Mouse (Mus musculus): ENCODE data around the gene Crkl. TPM values are rescaled to one million over a fixed set of nuclear protein-coding genes. Genes with fewer than 3 reads are reported as not detected.

Gene Crkl
- polyA plus RNA-seq, 1 experiment from 2014 or later = 104 TPM

DNA sequence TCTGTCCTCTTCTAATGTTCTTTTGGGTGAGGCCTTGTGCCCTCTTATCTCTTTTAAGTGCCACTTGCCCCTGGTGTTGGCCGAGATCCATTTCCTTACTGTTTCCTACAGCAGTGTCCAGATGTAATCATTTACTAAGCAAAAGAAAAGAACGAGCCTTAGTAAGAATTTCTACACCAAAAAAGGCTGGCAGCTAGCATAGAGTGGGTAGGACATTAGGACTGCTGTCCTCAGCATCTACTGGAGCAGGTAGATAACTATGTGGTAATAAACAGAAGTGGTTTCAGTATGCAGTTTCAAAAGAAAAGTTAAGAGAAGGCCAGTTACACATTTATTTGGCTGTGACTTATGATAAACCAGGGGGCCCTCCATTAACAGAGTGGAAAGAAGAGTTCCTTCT, 58.9 kb downstream of the Crkl start:
- Histone ChIP-seq H3K27ac (ENCODE audit: low read length) (no peak overlapping the region), H3K4me3 (replicated peaks; ENCODE audit: low read length) (no peak overlapping the region), H3K9ac (replicated peaks; ENCODE audit: low read depth, low read length) (no peak overlapping the region), H3K36me3 (ENCODE audit: control insufficient read depth, insufficient read depth) (no peaks in the 10 kb centered on the region), H3K27me3 (replicated peaks; ENCODE audit: control insufficient read depth, insufficient read depth, low read length) (no peaks in the 10 kb centered on the region; the same call in 1 of the 2 replicates), H3K9me3 (ENCODE audit: control insufficient read depth, low read length) (no peaks in the 10 kb centered on the region), H3K4me1 (replicated peaks; ENCODE audit: control insufficient read depth, insufficient read depth, low read length) (peaks cover 16% of the 10 kb centered on the region), H3K4me2 (ENCODE audit: low read length) (no peak overlapping the region)
- WGBS = 89% methylated on average over 2 of the region's 2 CpGs
- no peak for ATAC-seq

DNA sequence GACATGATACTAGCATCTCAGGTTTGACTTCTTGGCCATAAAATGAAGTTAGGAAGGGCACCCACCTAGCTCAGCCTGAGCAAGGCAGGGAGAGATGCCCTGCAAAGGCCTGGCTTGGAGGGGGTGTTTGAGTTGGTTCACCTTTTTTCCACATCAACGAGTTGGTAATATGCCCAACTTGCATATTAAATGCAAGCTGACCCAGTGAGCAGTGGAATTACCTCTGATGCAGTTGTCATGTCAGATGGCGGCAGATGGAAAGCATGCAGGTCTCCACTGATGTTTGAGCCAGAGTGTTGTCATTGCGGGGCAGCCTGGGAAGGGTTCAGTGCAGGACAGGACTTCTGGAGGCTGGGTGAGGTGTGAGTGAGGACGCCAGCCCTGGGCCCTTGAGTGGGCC, 59.6 kb downstream of the Crkl start:
- 0 out of 2 replicates have a peak, but pooled peaks cover 2% of the 10 kb centered on the region for H3K36me3 ChIP-seq (ENCODE audit: control insufficient read depth, insufficient read depth)
- 94% methylated on average over 4 of the region's 4 CpGs for WGBS

DNA sequence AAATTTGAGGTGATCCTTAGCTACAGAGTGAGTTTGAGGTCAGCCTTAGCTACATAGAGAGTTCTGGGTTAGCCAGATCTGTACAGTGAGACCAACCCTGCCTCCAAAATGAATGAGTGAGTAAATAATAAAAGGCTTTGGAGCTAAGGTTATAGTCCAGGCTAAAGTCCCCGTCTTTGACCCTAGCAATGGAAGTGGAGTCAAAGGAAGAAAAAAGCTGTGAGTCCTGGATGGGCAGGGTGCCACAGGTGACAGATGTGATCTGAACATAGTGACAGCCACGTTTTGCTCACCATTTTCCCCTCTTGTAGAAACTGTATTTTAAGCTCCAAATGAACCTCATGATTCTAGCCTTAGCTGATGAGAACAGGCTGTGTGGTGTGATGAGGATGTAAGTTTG, 67.1 kb downstream of the Crkl start:
- no peaks in the 10 kb centered on the region for H3K4me1 ChIP-seq (replicated peaks; ENCODE audit: control insufficient read depth, insufficient read depth, low read length)
- H3K27me3 ChIP-seq (replicated peaks; ENCODE audit: control insufficient read depth, insufficient read depth, low read length) = no peaks in the 10 kb centered on the region
- H3K4me2 ChIP-seq (ENCODE audit: low read length) = no peak overlapping the region
- H3K27ac ChIP-seq (ENCODE audit: low read length) = no peak overlapping the region
- no peak overlapping the region for H3K4me3 ChIP-seq (replicated peaks; ENCODE audit: low read length)
- no peaks in the 10 kb centered on the region for H3K9me3 ChIP-seq (ENCODE audit: control insufficient read depth, low read length)
- 89% methylated on average over 2 of the region's 2 CpGs for WGBS
- no peak for ATAC-seq
- no peak overlapping the region for H3K9ac ChIP-seq (replicated peaks; ENCODE audit: low read depth, low read length)
- H3K36me3 ChIP-seq (ENCODE audit: control insufficient read depth, insufficient read depth) = peaks cover 28% of the 10 kb centered on the region

More for the DNA sequence above, 59.6 kb downstream of the Crkl start:
- no peak overlapping the region for H3K4me3 ChIP-seq (replicated peaks; ENCODE audit: low read length)
- ATAC-seq = no peak
- no peak overlapping the region for H3K27ac ChIP-seq (ENCODE audit: low read length)
- no peak overlapping the region for H3K4me2 ChIP-seq (ENCODE audit: low read length)
- H3K9me3 ChIP-seq (ENCODE audit: control insufficient read depth, low read length) = no peaks in the 10 kb centered on the region
- no peak overlapping the region for H3K9ac ChIP-seq (replicated peaks; ENCODE audit: low read depth, low read length)
- H3K4me1 ChIP-seq (replicated peaks; ENCODE audit: control insufficient read depth, insufficient read depth, low read length) = peaks cover 16% of the 10 kb centered on the region
- no peaks in the 10 kb centered on the region for H3K27me3 ChIP-seq (replicated peaks; ENCODE audit: control insufficient read depth, insufficient read depth, low read length)

DNA sequence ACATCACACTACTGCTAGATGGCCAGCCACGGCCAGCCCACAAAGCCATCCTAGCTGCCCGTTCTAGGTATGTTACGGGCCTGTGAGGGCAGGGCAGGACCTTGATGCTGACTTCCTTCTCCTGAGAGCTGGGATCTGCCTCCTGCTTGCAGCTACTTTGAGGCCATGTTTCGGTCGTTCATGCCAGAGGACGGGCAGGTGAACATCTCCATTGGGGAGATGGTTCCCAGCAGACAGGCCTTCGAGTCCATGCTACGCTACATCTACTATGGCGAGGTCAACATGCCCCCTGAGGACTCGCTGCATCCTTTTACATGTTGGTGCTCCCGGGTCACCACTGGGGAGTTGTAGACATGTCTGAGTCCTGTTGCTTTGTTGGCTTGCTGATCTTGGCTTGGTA, 72.4 kb downstream of the Crkl start:
- H3K9me3 ChIP-seq (ENCODE audit: control insufficient read depth, low read length) = no peaks in the 10 kb centered on the region
- no peaks in the 10 kb centered on the region for H3K27me3 ChIP-seq (replicated peaks; ENCODE audit: control insufficient read depth, insufficient read depth, low read length)
- WGBS = 94% methylated on average over 11 of the region's 11 CpGs
- no peak overlapping the region for H3K9ac ChIP-seq (replicated peaks; ENCODE audit: low read depth, low read length)
- peaks cover 40% of the 10 kb centered on the region for H3K36me3 ChIP-seq (ENCODE audit: control insufficient read depth, insufficient read depth)
- H3K4me1 ChIP-seq (replicated peaks; ENCODE audit: control insufficient read depth, insufficient read depth, low read length) = no peaks in the 10 kb centered on the region
- no peak overlapping the region for H3K27ac ChIP-seq (ENCODE audit: low read length)
- no peak for ATAC-seq
- no peak overlapping the region for H3K4me2 ChIP-seq (ENCODE audit: low read length)
- H3K4me3 ChIP-seq (replicated peaks; ENCODE audit: low read length) = no peak overlapping the region

DNA sequence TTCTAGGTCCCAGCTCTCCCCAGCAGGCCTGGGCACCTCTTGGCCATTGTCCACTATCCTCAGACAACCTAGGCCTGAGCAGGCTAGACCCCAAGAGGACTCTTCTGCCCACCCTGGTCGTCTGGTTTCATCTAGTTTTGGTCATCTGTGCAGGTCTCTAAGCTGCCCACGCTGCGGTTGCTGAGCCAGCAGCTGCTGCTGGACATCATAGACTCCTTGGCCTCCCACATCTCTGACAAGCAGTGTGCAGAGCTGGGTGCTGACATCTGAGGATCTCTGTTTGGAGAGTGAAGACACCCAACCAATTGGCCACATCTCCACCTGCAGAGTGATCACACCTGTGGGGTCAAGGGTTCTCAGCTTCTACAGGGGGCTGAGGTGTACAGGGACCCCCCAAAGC, 73.7 kb downstream of the Crkl start:
- H3K27me3 ChIP-seq (replicated peaks; ENCODE audit: control insufficient read depth, insufficient read depth, low read length) = no peaks in the 10 kb centered on the region
- H3K9ac ChIP-seq (replicated peaks; ENCODE audit: low read depth, low read length) = no peak overlapping the region
- no peak for ATAC-seq
- peaks cover 37% of the 10 kb centered on the region for H3K36me3 ChIP-seq (ENCODE audit: control insufficient read depth, insufficient read depth)
- no peak overlapping the region for H3K4me3 ChIP-seq (replicated peaks; ENCODE audit: low read length)
- no peaks in the 10 kb centered on the region for H3K9me3 ChIP-seq (ENCODE audit: control insufficient read depth, low read length)
- WGBS = 89% methylated on average over 3 of the region's 3 CpGs
- H3K4me1 ChIP-seq (replicated peaks; ENCODE audit: control insufficient read depth, insufficient read depth, low read length) = peaks cover 8% of the 10 kb centered on the region
- H3K27ac ChIP-seq (ENCODE audit: low read length) = no peak overlapping the region
- H3K4me2 ChIP-seq (ENCODE audit: low read length) = no peak overlapping the region

DNA sequence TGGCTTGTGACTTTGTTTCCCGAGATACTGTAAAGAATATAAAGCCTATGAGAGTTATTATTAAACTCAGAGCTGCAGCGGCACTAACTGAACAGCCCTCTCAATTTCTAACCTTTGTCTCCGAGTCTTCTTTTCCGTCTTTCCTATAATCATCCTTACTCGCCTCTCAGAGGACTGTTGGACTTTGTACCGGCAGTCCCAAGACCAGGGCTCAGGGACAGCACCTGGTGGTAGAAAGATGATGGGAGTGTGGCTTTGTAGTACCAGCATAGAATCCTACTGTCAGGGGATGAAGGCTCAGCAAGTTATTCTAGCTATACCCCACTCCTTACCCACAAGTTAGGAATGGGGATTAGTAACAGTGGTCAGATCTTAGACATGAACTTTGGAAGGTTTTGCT, 74.4 kb downstream of the Crkl start:
- H3K4me1 ChIP-seq (replicated peaks; ENCODE audit: control insufficient read depth, insufficient read depth, low read length) = peaks cover 8% of the 10 kb centered on the region
- H3K9ac ChIP-seq (replicated peaks; ENCODE audit: low read depth, low read length) = no peak overlapping the region
- no peak overlapping the region for H3K27ac ChIP-seq (ENCODE audit: low read length)
- H3K9me3 ChIP-seq (ENCODE audit: control insufficient read depth, low read length) = no peaks in the 10 kb centered on the region
- H3K36me3 ChIP-seq (ENCODE audit: control insufficient read depth, insufficient read depth) = peaks cover 31% of the 10 kb centered on the region
- no peaks in the 10 kb centered on the region for H3K27me3 ChIP-seq (replicated peaks; ENCODE audit: control insufficient read depth, insufficient read depth, low read length)
- WGBS = 95% methylated on average over 6 of the region's 6 CpGs
- no peak for ATAC-seq
- H3K4me2 ChIP-seq (ENCODE audit: low read length) = no peak overlapping the region
- no peak overlapping the region for H3K4me3 ChIP-seq (replicated peaks; ENCODE audit: low read length)

DNA sequence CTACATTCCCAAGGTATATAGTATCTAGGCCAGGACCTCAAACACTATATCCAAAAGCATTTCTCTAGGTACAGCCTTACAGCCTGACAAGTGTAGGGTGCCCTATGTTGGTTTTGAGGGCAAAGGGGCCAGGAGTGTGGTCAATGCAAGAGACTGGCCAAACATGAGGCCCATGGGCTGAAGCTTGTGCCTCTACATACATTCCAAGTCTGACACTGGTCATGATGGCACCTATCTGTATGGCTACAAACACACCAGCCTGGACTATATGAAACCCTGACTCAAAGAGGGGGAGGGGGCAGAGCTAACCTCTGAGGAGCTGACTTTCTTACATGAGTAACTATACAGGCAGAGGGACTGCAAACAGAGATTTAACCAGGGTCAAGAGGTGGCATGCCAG, 75.8 kb downstream of the Crkl start:
- Histone ChIP-seq H3K9ac (replicated peaks; ENCODE audit: low read depth, low read length) (no peak overlapping the region), H3K27me3 (replicated peaks; ENCODE audit: control insufficient read depth, insufficient read depth, low read length) (no peaks in the 10 kb centered on the region), H3K27ac (ENCODE audit: low read length) (no peak overlapping the region), H3K9me3 (ENCODE audit: control insufficient read depth, low read length) (no peaks in the 10 kb centered on the region), H3K4me1 (replicated peaks; ENCODE audit: control insufficient read depth, insufficient read depth, low read length) (peaks cover 16% of the 10 kb centered on the region), H3K4me3 (replicated peaks; ENCODE audit: low read length) (no peak overlapping the region), H3K4me2 (ENCODE audit: low read length) (no peak overlapping the region), H3K36me3 (ENCODE audit: control insufficient read depth, insufficient read depth) (peaks cover 19% of the 10 kb centered on the region)
- ATAC-seq = no peak

DNA sequence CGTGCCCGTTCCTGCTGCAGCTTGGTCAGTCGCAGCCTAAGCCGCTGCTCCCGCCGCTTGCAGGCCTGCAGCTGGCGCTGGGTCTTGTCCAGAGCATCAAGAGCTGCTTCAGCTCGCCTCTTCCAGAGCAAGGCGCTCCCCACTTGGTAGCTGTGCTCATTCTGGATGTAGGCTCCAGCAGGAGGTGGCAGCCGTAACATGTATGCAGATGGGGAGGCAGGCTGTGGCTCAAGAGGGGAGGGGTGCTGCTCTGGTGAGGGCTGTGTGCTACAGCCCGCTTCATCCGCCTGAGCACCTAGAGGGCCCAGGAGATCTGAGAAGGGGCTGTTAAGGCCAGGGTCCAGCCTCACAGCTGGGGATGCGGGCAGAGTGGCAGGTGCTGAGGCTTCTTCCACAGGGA, 76.5 kb downstream of the Crkl start:
- H3K27ac ChIP-seq (ENCODE audit: low read length) = no peak overlapping the region
- H3K9ac ChIP-seq (replicated peaks; ENCODE audit: low read depth, low read length) = no peak overlapping the region
- H3K27me3 ChIP-seq (replicated peaks; ENCODE audit: control insufficient read depth, insufficient read depth, low read length) = no peaks in the 10 kb centered on the region
- H3K36me3 ChIP-seq (ENCODE audit: control insufficient read depth, insufficient read depth) = peaks cover 18% of the 10 kb centered on the region
- 83% methylated on average over 13 of the region's 13 CpGs for WGBS
- H3K4me1 ChIP-seq (replicated peaks; ENCODE audit: control insufficient read depth, insufficient read depth, low read length) = peaks cover 16% of the 10 kb centered on the region
- no peak overlapping the region for H3K4me3 ChIP-seq (replicated peaks; ENCODE audit: low read length)
- H3K4me2 ChIP-seq (ENCODE audit: low read length) = no peak overlapping the region
- H3K9me3 ChIP-seq (ENCODE audit: control insufficient read depth, low read length) = no peaks in the 10 kb centered on the region
- ATAC-seq = no peak

DNA sequence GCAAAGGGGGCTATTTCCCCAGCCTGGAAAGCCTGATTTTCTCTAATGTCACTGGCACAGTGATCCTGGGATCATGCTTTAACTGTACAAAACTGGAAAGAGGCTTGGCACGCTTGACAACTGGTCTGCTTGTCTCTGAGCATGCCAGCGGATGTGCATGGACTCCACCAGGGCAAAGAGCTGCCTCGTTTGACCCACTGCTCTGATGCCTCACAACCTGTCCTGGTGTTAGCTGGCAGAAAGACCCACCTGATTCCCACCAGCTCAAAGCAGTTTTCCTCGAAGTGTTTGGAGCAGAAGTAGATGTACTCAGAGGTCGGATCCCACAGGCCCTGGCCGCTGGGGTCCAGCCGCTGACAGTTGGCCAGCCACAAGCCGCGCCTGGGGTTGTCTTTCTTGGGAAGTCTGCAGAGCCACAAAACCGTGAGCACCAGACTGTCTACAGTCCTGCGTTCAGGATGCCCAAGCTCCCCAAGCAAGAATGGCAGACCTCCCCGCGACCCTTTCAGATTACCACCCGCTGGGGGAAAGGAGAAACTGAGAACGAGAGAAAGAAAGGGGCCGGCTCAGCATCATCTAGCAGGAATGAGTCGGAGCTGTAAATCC, 78.3 kb downstream of the Crkl start:
- H3K4me2 ChIP-seq (ENCODE audit: low read length) = peak overlapping the region; percentile 85
- H3K4me1 ChIP-seq (replicated peaks; ENCODE audit: control insufficient read depth, insufficient read depth, low read length) = peaks cover 16% of the 10 kb centered on the region
- peak overlapping the region; percentile 99 for H3K27ac ChIP-seq (ENCODE audit: low read length)
- peak overlapping the region; percentile 83 for H3K9ac ChIP-seq (replicated peaks; ENCODE audit: low read depth, low read length)
- H3K9me3 ChIP-seq (ENCODE audit: control insufficient read depth, low read length) = no peaks in the 10 kb centered on the region
- 15% methylated on average over 17 of the region's 17 CpGs for WGBS
- no peak for ATAC-seq
- peak overlapping the region; percentile 77 for H3K4me3 ChIP-seq (replicated peaks; ENCODE audit: low read length)
- H3K27me3 ChIP-seq (replicated peaks; ENCODE audit: control insufficient read depth, insufficient read depth, low read length) = no peaks in the 10 kb centered on the region
- peaks cover 18% of the 10 kb centered on the region for H3K36me3 ChIP-seq (ENCODE audit: control insufficient read depth, insufficient read depth)

All from forebrain, embryonic 16.5 days (tissue).